Mouse (Mus musculus) heart, embryonic 16.5 days (tissue): ENCODE data around the gene Isl1. TPM values are rescaled to one million over a fixed set of nuclear protein-coding genes. Genes with fewer than 3 reads are reported as not detected.

ENCODE experiments used
- ATAC-seq: fragments of 200-750 bp; cut with Nextera tagmentation; replicated peaks from 2 replicates; pipeline ENCODE4 v1.8.0; 2017; ENCODE audit warnings: moderate number of reproducible peaks; ENCODE audit not compliant: insufficient read depth, low FRiP score; ENCODE audit errors: extremely low read depth
- H3K27ac ChIP-seq: fragments of 300-500 bp; sonication (generic); 2 replicates; pipeline ENCODE4 v1.5.1; 2014; ENCODE audit warnings: mild to moderate bottlenecking, low read length, control low read depth, moderate library complexity
- H3K27me3 ChIP-seq: fragments of 300-500 bp; sonication (generic); 2 replicates; pipeline ENCODE4 v1.6.1; 2014; ENCODE audit warnings: low read length, mixed read lengths; ENCODE audit not compliant: control insufficient read depth, insufficient read depth
- H3K36me3 ChIP-seq: fragments of 300-500 bp; sonication (generic); 2 replicates; pipeline ENCODE4 v1.6.1; 2014; ENCODE audit not compliant: control insufficient read depth, insufficient read depth
- H3K4me1 ChIP-seq: fragments of 300-500 bp; sonication (generic); 2 replicates; pipeline ENCODE4 v1.6.1; 2014; ENCODE audit warnings: low read length, mixed read lengths; ENCODE audit not compliant: control insufficient read depth, insufficient read depth
- H3K4me2 ChIP-seq: fragments of 300-500 bp; sonication (generic); 2 replicates; pipeline ENCODE4 v1.6.1; 2014; ENCODE audit warnings: low read depth, mild to moderate bottlenecking, control low read depth, low read length
- H3K4me3 ChIP-seq: fragments of 300-500 bp; sonication (generic); 2 replicates; pipeline ENCODE4 v1.5.1; 2014; ENCODE audit warnings: mild to moderate bottlenecking, control low read depth, low read length
- H3K9ac ChIP-seq: fragments of 300-500 bp; sonication (generic); 2 replicates; pipeline ENCODE4 v1.6.1; 2014; ENCODE audit warnings: low read length, control low read depth
- H3K9me3 ChIP-seq: fragments of 300-500 bp; sonication (generic); replicated peaks from 2 replicates; pipeline ENCODE4 v1.6.1; 2016; ENCODE audit warnings: low read length; ENCODE audit not compliant: control insufficient read depth
- WGBS: fragments of 180-500 bp; shearing (Covaris S2); extraction: QIAGEN DNeasy Blood & Tissue Kit; methylation state at CpG from one replicate; pipeline ENCODE4 v1.1.7; 2014; 5-methylcytosine and 5-hydroxymethylcytosine counted together
- polyA plus RNA-seq: library from polyadenylated mRNA; unstranded; fragments of >200 nt; fragmentation: Nextera tagmentation; extraction: Ambion mirVana; gene quantifications from 2 replicates; pipeline ENCODE4 v1.2.1, GENCODE M21; 2015

Gene Isl1
- polyA plus RNA-seq, 1 experiment from 2014 or later = 2.4 TPM

DNA sequence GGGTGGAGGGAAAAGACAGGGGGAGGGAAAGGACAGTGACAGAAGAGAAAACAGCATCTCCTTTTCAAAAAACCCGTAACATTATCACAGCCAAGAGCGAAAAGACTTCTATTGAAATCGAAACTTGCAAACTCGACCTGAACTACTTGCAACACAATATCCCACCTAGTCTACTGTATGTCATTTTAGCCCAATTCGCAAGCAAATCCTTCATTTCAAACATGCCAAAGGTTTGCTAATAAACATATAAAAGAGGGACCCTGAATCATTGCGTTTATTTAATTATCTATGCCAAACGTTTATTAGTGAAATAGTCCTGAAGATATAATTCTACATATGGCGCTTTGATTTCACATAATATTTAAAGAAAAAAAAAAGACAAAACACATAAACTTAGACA is 11.5 kb downstream of the Isl1 start:
- ATAC-seq = no peak
- H3K27ac ChIP-seq = no peak overlapping the region

GRCm38 (mm10) chr13:116297048-116297811 is 12.3 kb downstream of the Isl1 start:
- H3K36me3 ChIP-seq = no peaks in the 10 kb centered on the region
- H3K4me1 ChIP-seq = peaks cover 6% of the 10 kb centered on the region; the same call in 1 of the 2 replicates
- no peaks in the 10 kb centered on the region for H3K9me3 ChIP-seq
- no peak overlapping the region for H3K9ac ChIP-seq
- peaks cover 78% of the 10 kb centered on the region for H3K27me3 ChIP-seq
- peak overlapping the region; percentile 48 for H3K4me2 ChIP-seq
- ATAC-seq = 0 out of 2 replicates have a peak, but pooled peaks have one; percentile 41
- H3K4me3 ChIP-seq = peak overlapping the region; percentile 31
- WGBS = 2% methylated on average over 33 of the region's 33 CpGs
- no peak overlapping the region for H3K27ac ChIP-seq

More for the DNA sequence above, 11.5 kb downstream of the Isl1 start:
- no peaks in the 10 kb centered on the region for H3K9me3 ChIP-seq
- H3K4me1 ChIP-seq = peaks cover 6% of the 10 kb centered on the region; the same call in 1 of the 2 replicates
- H3K4me3 ChIP-seq = no peak overlapping the region
- H3K9ac ChIP-seq = no peak overlapping the region
- 15% methylated on average over 8 of the region's 8 CpGs for WGBS
- no peaks in the 10 kb centered on the region for H3K36me3 ChIP-seq
- H3K4me2 ChIP-seq = peak overlapping the region; percentile 48; the same call in 1 of the 2 replicates
- H3K27me3 ChIP-seq = peaks cover 80% of the 10 kb centered on the region

DNA sequence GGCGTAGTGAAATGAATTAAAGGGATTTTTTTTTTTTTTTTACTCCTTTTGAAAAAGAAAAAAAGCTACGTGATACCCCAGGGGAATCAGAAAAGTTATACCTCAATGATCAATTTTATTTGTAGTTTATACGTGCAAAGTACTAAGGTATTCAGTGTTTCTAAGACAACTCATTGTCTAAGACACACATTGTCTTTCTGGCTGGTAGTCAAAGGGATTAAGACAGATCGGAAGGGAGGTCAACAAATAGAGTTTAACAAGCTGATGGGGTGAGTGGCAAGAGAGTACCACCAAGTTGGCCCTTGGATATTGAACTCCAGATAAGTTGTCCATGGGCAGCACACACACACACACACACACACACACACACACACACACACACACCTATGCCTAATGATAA is 14.1 kb downstream of the Isl1 start:
- Histone ChIP-seq H3K27me3 (peaks cover 68% of the 10 kb centered on the region), H3K4me3 (no peak overlapping the region), H3K27ac (no peak overlapping the region), H3K4me2 (no peak overlapping the region), H3K4me1 (peaks cover 6% of the 10 kb centered on the region; the same call in 1 of the 2 replicates), H3K9ac (no peak overlapping the region), H3K9me3 (no peaks in the 10 kb centered on the region), H3K36me3 (no peaks in the 10 kb centered on the region)
- ATAC-seq = no peak
- WGBS = 28% methylated on average over 4 of the region's 4 CpGs

- Histone ChIP-seq H3K4me2 (no peak overlapping the region), H3K4me1 (peaks cover 6% of the 10 kb centered on the region; the same call in 1 of the 2 replicates), H3K9me3 (no peaks in the 10 kb centered on the region), H3K4me3 (no peak overlapping the region), H3K27ac (no peak overlapping the region), H3K9ac (no peak overlapping the region), H3K36me3 (no peaks in the 10 kb centered on the region), H3K27me3 (peaks cover 62% of the 10 kb centered on the region)
- WGBS = 14% methylated on average over 6 of the region's 6 CpGs
- no peak for ATAC-seq
Measured at GRCm38 (mm10) chr13:116294734-116295133, 14.8 kb downstream of the Isl1 start.

DNA sequence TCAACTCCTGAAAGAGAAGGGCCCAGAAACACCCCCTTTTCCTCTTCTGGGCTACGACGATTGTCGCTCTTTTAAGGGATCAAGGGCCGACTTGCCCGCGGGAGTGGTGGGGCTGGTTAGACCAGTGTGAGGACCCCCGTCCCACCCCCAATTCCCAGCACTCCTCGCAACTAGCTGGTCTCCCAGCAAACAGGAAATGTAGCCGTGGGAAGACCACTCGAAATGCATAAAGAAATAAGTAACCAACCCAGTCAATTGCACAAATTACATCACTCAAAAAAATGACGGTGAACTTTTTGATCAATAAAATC is 15.4 kb downstream of the Isl1 start:
- Histone ChIP-seq H3K36me3 (no peaks in the 10 kb centered on the region), H3K27me3 (peaks cover 55% of the 10 kb centered on the region), H3K27ac (no peak overlapping the region), H3K9me3 (no peaks in the 10 kb centered on the region), H3K4me2 (peak overlapping the region; percentile 47), H3K4me3 (peak overlapping the region; percentile 34), H3K4me1 (peaks cover 6% of the 10 kb centered on the region; the same call in 1 of the 2 replicates), H3K9ac (peak overlapping the region; percentile 5; the same call in 1 of the 2 replicates)
- 2% methylated on average over 11 of the region's 11 CpGs for WGBS
- no peak; the same call in 1 of the 2 replicates for ATAC-seq

DNA sequence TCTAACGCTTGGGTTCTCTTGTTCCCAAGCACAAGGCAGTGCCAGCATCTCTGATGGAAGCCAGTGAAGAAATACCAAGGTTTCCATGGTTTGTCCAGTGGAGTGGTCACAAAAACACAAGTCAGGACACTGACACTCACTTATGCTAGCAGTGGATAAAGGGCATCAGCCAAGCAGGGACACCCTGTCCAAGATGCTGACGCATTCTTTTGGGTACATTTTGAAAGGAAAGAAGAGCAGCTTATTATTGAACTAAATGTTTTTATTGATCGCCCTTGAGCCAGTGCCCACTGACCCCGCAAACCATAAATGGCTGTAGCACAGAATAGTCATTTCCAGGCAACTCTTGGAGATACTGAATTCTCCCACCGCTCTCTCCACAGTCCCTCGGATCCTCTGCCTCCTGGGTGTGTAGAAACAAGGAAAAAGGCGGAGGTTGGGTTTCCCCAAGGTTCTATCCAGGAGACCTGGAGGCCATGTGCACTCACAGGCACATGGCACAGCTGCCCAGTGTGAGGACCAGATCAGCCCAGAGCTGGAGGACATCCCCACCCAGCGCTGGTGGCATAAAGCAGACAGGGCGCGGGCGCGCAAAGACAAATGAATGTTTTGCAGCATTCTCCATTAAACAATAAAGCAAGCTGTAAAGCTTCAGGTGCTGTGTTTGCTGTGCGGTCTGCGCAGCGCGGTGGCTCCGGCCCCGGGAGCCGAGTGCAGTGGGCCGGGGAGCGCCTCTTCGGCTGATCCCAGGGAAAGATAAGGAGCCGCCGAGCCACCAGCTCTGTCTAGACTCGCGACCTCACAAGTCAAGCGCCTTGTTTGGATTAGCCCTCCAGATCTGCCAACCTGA is 16.0 kb downstream of the Isl1 start:
- Histone ChIP-seq H3K27me3 (peaks cover 53% of the 10 kb centered on the region), H3K9ac (peak overlapping the region; percentile 5; the same call in 1 of the 2 replicates), H3K4me2 (peak overlapping the region; percentile 47), H3K36me3 (no peaks in the 10 kb centered on the region), H3K4me3 (peak overlapping the region; percentile 34), H3K27ac (no peak overlapping the region), H3K9me3 (no peaks in the 10 kb centered on the region), H3K4me1 (peaks cover 6% of the 10 kb centered on the region; the same call in 1 of the 2 replicates)
- no peak for ATAC-seq
- 6% methylated on average over 27 of the region's 27 CpGs for WGBS

- 80% methylated on average over 1 of the region's 1 CpGs for WGBS
- Histone ChIP-seq H3K9me3 (no peaks in the 10 kb centered on the region), H3K36me3 (no peaks in the 10 kb centered on the region), H3K4me3 (no peak overlapping the region), H3K4me1 (no peaks in the 10 kb centered on the region), H3K4me2 (no peak overlapping the region), H3K27ac (no peak overlapping the region), H3K27me3 (peaks cover 26% of the 10 kb centered on the region), H3K9ac (no peak overlapping the region)
- ATAC-seq = no peak
Measured at GRCm38 (mm10) chr13:116289655-116290054, 19.8 kb downstream of the Isl1 start.

- Histone ChIP-seq H3K27ac (no peak overlapping the region), H3K4me1 (no peaks in the 10 kb centered on the region), H3K36me3 (no peaks in the 10 kb centered on the region), H3K4me3 (no peak overlapping the region), H3K27me3 (no peaks in the 10 kb centered on the region), H3K9ac (no peak overlapping the region), H3K4me2 (no peak overlapping the region), H3K9me3 (no peaks in the 10 kb centered on the region)
- no peak for ATAC-seq
- 51% methylated on average over 9 of the region's 9 CpGs for WGBS
Measured at GRCm38 (mm10) chr13:116279207-116279772, 30.2 kb downstream of the Isl1 start.
